Mouse (Mus musculus): ENCODE data around the gene Snph. TPM values are rescaled to one million over a fixed set of nuclear protein-coding genes. Genes with fewer than 3 reads are reported as not detected.

The Snph gene
- polyA plus RNA-seq, 2 experiments: 0.62 to 1.5 TPM

GRCm38 (mm10) chr2:151573667-151574066 is 58.7 kb downstream of the Snph start:
- no peak for ATAC-seq (ENCODE audit: low FRiP score, low read depth)
- 72% methylated on average over 3 of the region's 3 CpGs for WGBS
- H3K9ac ChIP-seq (ENCODE audit: low read depth, low read length, severe bottlenecking): no peak overlapping the region
- no peak overlapping the region for H3K27ac ChIP-seq (replicated peaks; ENCODE audit: low read depth, low read length)
- no peak for DNase-seq (ENCODE audit: low spot score)
- H3K4me3 ChIP-seq (replicated peaks; ENCODE audit: low read length): no peak overlapping the region
- H3K4me1 ChIP-seq (ENCODE audit: control insufficient read depth, insufficient read depth, low read length): peaks cover 6% of the 10 kb centered on the region; the same call in 1 of the 2 replicates
- no peaks in the 10 kb centered on the region for H3K36me3 ChIP-seq (ENCODE audit: control insufficient read depth, insufficient read depth, low read length)
- no peak for TF ChIP-seq POLR2A (IDR thresholded peaks at IDR 0.05; ENCODE audit: borderline replicate concordance, extremely low read depth, insufficient read depth, insufficient read length)
- H3K4me2 ChIP-seq (replicated peaks; ENCODE audit: low read depth, low read length, severe bottlenecking): no peak overlapping the region
- no peaks in the 10 kb centered on the region for H3K27me3 ChIP-seq (ENCODE audit: control insufficient read depth, insufficient read depth, low read length)
- H3K9me3 ChIP-seq (ENCODE audit: control insufficient read depth, low read length): no peaks in the 10 kb centered on the region

GRCm38 (mm10) chr2:151571873-151572700 is 60.3 kb downstream of the Snph start, which contains the start of gene Sdcbp2:
Sdcbp2 (plus strand) TSS chr2:151572622.
- ATAC-seq (ENCODE audit: low FRiP score, low read depth): no peak
- Histone ChIP-seq H3K27me3 (ENCODE audit: control insufficient read depth, insufficient read depth, low read length) (no peaks in the 10 kb centered on the region), H3K4me2 (replicated peaks; ENCODE audit: low read depth, low read length, severe bottlenecking) (no peak within 1 kb of the TSS), H3K36me3 (ENCODE audit: control insufficient read depth, insufficient read depth, low read length) (no peaks in the 10 kb centered on the region), H3K9me3 (ENCODE audit: control insufficient read depth, low read length) (no peaks in the 10 kb centered on the region), H3K27ac (replicated peaks; ENCODE audit: low read depth, low read length) (no peak within 1 kb of the TSS), H3K9ac (ENCODE audit: low read depth, low read length, severe bottlenecking) (no peak within 1 kb of the TSS), H3K4me3 (replicated peaks; ENCODE audit: low read length) (no peak within 1 kb of the TSS), H3K4me1 (ENCODE audit: control insufficient read depth, insufficient read depth, low read length) (peaks cover 6% of the 10 kb centered on the region; the same call in 1 of the 2 replicates)
- whole genome bisulfite sequencing: 74% methylated on average over 16 of the region's 17 CpGs
- TF ChIP-seq POLR2A (IDR thresholded peaks at IDR 0.05; ENCODE audit: borderline replicate concordance, extremely low read depth, insufficient read depth, insufficient read length): no peak
- DNase-seq (ENCODE audit: low spot score): no peak

- H3K9me3 ChIP-seq (ENCODE audit: control insufficient read depth, low read length): no peaks in the 10 kb centered on the region
- DNase-seq (ENCODE audit: low spot score): no peak
- no peak overlapping the region for H3K4me3 ChIP-seq (replicated peaks; ENCODE audit: low read length)
- H3K36me3 ChIP-seq (ENCODE audit: control insufficient read depth, insufficient read depth, low read length): peaks cover 6% of the 10 kb centered on the region; the same call in 1 of the 2 replicates
- ATAC-seq (ENCODE audit: low FRiP score, low read depth): no peak
- H3K4me2 ChIP-seq (replicated peaks; ENCODE audit: low read depth, low read length, severe bottlenecking): no peak overlapping the region
- no peak for TF ChIP-seq POLR2A (IDR thresholded peaks at IDR 0.05; ENCODE audit: borderline replicate concordance, extremely low read depth, insufficient read depth, insufficient read length)
- H3K27ac ChIP-seq (replicated peaks; ENCODE audit: low read depth, low read length): no peak overlapping the region
- H3K4me1 ChIP-seq (ENCODE audit: control insufficient read depth, insufficient read depth, low read length): no peaks in the 10 kb centered on the region
- no peak overlapping the region for H3K9ac ChIP-seq (ENCODE audit: low read depth, low read length, severe bottlenecking)
- no peaks in the 10 kb centered on the region for H3K27me3 ChIP-seq (ENCODE audit: control insufficient read depth, insufficient read depth, low read length)
- WGBS: 80% methylated on average over 2 of the region's 2 CpGs
Measured at GRCm38 (mm10) chr2:151569452-151569851, 62.9 kb downstream of the Snph start.

DNA sequence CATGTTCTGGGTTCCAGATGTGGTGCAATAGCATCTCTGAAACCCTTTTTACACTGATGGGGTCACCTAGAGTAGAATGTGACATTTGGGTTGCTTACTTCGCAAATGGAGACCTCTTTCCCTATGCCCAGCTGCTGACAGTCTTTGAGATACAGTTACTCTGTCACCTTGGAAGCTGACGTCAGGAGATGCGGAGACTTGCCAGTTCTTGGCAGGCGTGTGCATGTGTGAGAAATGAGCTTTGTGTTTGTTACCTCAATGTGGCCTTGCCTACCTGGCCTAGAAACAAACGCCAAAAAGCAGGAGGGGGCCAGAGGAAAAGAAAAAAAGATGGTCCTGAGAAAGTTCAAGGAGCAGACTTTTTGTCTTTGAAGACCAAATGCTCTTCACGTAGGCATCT is 65.5 kb downstream of the Snph start:
- no peaks in the 10 kb centered on the region for H3K27me3 ChIP-seq (ENCODE audit: control insufficient read depth, insufficient read depth, low read length)
- no peak overlapping the region for H3K9ac ChIP-seq (ENCODE audit: low read depth, low read length, severe bottlenecking)
- H3K9me3 ChIP-seq (ENCODE audit: control insufficient read depth, low read length): no peaks in the 10 kb centered on the region
- DNase-seq (ENCODE audit: low spot score) (no peak), ATAC-seq (ENCODE audit: low FRiP score, low read depth) (no peak)
- H3K4me3 ChIP-seq (replicated peaks; ENCODE audit: low read length): no peak overlapping the region
- no peak overlapping the region for H3K4me2 ChIP-seq (replicated peaks; ENCODE audit: low read depth, low read length, severe bottlenecking)
- no peak overlapping the region for H3K27ac ChIP-seq (replicated peaks; ENCODE audit: low read depth, low read length)
- peaks cover 25% of the 10 kb centered on the region for H3K36me3 ChIP-seq (ENCODE audit: control insufficient read depth, insufficient read depth, low read length)
- WGBS: 75% methylated on average over 6 of the region's 6 CpGs
- no peak for TF ChIP-seq POLR2A (IDR thresholded peaks at IDR 0.05; ENCODE audit: borderline replicate concordance, extremely low read depth, insufficient read depth, insufficient read length)
- no peaks in the 10 kb centered on the region for H3K4me1 ChIP-seq (ENCODE audit: control insufficient read depth, insufficient read depth, low read length)

- H3K4me1 ChIP-seq (ENCODE audit: control insufficient read depth, insufficient read depth, low read length): no peaks in the 10 kb centered on the region
- peaks cover 41% of the 10 kb centered on the region for H3K36me3 ChIP-seq (ENCODE audit: control insufficient read depth, insufficient read depth, low read length)
- ATAC-seq (ENCODE audit: low FRiP score, low read depth) (no peak), DNase-seq (ENCODE audit: low spot score) (no peak)
- no peak overlapping the region for H3K27ac ChIP-seq (replicated peaks; ENCODE audit: low read depth, low read length)
- H3K9ac ChIP-seq (ENCODE audit: low read depth, low read length, severe bottlenecking): no peak overlapping the region
- 56% methylated on average over 3 of the region's 3 CpGs for WGBS
- H3K4me3 ChIP-seq (replicated peaks; ENCODE audit: low read length): no peak overlapping the region
- no peaks in the 10 kb centered on the region for H3K27me3 ChIP-seq (ENCODE audit: control insufficient read depth, insufficient read depth, low read length)
- no peak overlapping the region for H3K4me2 ChIP-seq (replicated peaks; ENCODE audit: low read depth, low read length, severe bottlenecking)
- TF ChIP-seq POLR2A (IDR thresholded peaks at IDR 0.05; ENCODE audit: borderline replicate concordance, extremely low read depth, insufficient read depth, insufficient read length): no peak
- no peaks in the 10 kb centered on the region for H3K9me3 ChIP-seq (ENCODE audit: control insufficient read depth, low read length)
Measured at GRCm38 (mm10) chr2:151564986-151565385, 67.4 kb downstream of the Snph start.

Data from limb, embryonic 14.5 days (tissue).